Mouse (Mus musculus) naive thymus-derived CD4-positive, alpha-beta T cell, adult 2 months (primary cell): ENCODE data around the gene Sash1.

ENCODE experiments used
- DNase-seq: peaks from one replicate; pipeline ENCODE4 v3.0.0-alpha.2; 2011; ENCODE audit warnings: low read depth

Gene Sash1

DNA sequence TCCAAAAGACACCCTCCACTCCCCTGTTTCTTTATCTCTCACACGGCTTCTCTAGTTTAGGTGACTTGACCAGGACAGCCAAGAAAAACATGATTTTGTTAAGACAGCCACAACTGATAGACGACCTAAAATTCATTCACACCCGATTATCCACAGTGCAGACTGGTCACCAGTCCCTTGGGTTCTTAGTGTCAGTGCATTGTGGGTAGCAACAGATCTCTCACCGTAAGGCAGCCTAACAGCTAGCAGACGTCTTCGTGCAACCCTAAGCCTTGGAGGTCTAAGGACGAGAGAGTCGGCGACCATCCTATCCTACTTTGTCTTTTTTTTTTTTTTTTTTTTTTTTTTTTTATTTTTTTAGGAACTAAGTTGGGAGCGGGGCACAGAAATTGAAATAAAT lies 34.2 kb downstream of the Sash1 start:
- DNase-seq: no peak

DNA sequence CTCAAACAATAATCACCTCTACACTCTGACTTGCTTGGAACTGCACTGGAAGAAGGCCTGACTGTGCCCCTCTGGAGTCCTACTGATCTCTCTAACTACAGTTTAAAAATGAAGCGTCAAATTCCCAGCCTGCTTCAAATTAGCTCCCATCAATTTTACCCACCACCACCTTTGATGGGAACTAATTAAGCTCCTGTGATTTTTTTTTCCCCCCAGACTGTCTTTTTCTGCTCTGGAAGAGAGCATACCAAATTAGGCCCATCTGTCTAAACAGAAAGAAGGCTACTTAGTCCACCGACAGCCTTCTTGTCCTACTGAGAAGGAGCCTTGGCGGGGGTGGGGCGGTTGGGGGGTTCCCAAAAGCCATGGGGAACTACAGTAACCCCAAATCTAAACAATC lies 37.9 kb downstream of the Sash1 start:
- no peak for DNase-seq

DNA sequence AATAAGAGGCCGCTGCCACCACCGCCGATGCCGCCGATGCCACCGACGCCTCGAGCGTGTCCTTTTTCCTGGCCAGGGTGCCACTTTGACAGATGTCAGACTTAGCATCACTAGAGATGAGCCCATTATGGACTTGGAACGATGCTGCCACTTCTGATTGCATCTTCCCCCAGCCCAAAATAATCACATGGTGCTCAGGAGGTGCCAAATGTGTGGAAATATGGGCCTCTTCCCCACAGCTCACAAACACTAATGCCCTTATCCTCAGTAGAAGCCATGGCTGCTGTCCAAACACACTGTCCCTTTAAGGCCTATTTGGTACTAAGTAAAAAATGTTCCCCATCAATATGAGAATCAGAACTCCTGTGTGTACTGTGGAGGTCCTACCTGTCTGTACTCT lies 39.6 kb downstream of the Sash1 start:
- no peak for DNase-seq

DNA sequence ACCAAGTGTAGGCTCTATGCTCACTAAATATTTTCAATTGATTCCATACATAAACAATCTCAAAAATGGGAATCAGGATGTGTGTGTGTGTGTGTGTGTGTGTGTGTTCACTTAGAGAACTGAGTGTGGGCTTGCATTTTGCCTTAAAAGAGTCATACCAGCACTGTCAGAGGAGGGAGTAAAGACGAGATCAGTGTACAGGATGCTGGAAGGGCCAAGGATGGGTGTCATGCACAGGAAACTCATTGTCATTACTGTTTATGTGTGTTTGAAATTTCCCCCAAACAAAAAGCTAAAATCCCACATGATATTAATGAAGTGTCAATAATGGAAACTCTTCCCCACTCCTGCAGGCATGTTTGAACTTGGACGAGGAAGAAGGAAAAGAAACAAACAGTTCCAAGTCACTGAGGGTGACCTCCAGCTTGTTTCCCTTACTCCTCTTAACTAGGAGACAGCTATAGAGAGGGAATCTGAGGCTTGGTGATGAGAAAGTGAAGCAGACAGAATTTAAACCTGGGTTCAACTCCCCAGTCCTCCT lies 40.6 kb downstream of the Sash1 start:
- DNase-seq: no peak

DNA sequence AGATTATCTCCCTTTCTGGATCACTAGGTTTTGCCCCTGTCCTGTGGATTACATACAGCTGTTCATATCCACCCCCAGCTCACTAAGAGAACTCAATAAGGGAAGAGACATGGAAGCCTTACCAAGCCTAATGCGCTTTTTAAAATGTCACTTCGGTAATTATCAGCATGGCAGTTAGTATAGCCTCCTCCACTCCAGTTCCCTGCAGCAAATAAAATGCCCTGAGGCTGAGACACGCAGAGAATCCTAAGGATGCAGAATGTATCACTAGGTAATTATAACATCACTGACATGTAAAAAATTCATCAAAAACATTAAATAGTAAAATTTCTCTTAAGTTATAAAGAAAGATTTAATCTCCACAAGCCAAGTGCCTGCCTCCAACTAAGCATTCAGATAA lies 45.9 kb downstream of the Sash1 start:
- DNase-seq: no peak

DNA sequence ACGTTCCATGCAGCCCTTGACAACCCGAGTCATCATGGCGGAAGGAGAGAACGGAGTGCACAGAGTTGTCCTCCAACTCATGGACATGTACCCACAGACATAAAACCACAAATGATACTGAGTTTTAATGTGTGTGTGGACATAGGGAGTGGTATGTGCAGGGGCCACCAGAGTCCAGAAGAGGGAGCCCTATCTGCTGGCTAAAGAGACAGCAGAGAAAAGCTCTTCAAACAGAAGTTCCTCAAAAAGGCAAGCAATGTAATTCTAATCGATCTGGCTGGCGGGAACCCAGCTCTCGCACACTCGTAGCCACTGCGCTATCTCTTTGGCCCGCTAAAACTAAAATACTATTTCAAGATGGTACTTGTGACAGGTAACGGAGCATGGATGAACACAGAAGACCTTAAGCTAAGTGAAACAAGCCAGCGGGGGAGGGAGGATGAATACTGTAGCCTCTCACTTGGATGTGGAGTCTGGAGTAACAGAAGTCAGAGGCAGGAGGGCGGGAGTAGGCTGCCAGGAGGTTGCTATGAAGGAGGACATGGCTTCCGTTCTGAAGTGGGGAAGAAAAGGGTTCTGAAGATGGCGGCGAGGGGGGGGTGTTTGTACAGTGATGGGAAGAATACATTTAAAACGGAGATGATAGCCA lies 51.9 kb downstream of the Sash1 start:
- no peak for DNase-seq

DNA sequence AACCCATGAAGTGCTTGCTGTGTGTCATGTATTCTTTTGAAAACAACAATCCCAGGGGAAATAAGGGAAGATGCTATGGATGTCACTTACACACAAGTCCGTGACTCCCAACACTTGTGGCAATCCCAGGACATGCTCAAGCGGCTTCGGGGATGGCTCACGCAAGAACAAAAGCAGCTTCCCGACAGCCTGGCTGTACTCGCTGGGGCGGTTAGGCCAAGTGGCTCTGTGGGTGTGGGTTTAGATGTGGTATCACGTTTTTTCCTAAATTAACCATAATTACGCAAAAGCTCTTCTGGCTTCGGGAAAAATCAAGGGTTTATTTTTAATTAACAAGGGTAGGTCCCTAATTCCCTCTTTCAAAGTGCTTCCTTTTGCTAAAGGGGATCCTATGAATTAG lies 59.6 kb downstream of the Sash1 start:
- no peak for DNase-seq

DNA sequence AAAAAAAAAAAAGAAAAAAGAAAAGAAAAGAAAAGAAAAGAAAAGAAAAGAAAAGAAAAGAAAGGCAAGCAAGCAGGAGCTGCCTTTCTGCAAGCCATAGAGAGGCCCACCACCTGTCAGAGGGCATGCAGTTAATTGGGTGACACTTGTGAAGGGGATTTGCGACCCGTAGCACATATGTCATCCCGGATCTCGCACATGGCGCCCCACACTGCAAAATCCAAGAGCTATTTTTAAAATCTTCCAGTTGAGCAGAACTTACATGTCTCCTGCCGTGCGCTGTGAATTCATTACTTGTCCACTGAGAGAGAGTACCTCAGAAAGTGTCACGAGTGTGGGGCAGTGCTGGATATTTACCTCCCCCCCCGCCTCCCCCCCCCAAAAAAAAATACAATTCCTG lies 60.0 kb downstream of the Sash1 start:
- no peak for DNase-seq

DNA sequence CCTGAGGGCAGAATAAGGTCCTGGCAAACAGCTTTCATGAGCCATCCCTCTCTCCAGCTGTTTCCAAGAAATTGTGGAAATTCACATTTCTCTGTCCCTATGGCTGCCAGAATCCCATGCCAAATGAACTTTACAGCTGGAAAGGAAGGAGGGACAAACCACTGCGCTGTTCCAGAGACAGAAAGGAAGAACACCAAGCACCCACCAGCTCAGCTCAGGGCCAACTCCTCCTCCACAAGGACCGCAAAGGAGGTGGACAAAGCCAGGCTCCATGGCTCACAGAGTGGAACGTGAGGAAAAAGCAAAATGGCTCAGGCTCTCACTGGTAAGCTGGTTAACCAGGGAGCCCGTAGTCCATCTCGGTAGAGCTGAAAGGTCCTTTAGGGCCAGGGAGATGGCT lies 67.8 kb downstream of the Sash1 start:
- DNase-seq: no peak

DNA sequence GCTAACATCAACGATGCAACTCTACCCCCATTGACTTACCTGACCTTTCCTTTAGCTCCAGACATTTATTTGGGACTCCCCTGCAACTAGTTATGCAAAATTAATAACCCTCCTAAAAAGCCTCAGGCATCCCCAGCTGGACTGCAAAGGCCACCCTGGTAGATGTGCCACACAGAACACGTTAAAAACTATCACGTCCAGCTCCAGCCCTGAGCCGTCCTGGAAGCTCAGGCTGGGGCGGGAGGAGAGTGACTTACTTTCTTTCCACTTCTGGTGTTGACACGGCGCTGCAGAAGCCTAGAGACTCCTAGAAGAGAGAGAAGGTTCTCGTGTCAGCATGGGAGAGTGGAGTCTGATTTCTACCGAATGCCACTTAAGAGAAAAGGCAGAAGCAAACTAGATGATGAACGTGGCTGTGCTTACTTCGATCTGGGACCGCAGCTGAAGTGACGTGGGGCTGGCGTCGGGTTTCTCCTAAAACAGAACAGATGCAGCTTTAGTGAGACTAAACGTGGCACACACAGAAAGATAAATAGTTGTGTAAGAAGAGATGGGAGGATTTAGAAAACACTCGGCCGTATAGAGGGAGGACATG lies 71.8 kb downstream of the Sash1 start:
- no peak for DNase-seq

DNA sequence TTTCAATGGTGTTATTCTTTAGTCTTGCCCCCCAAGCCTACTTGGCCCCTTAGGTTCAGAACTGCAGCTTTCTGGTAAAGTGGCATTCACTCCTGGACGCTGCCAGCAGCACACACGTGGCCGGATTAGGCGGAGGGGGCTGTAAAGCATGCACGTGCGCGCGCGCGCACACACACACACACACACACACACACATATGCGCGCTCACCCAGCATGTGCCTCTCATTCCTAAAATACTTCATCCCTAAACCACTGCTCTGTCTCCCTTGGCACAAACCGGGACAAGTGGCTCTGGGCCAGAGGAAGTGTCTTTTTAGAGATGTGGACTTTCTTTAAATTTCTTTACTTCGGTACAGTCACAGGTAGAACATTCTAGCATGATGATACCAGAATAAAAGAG lies 72.6 kb downstream of the Sash1 start:
- no peak for DNase-seq

DNA sequence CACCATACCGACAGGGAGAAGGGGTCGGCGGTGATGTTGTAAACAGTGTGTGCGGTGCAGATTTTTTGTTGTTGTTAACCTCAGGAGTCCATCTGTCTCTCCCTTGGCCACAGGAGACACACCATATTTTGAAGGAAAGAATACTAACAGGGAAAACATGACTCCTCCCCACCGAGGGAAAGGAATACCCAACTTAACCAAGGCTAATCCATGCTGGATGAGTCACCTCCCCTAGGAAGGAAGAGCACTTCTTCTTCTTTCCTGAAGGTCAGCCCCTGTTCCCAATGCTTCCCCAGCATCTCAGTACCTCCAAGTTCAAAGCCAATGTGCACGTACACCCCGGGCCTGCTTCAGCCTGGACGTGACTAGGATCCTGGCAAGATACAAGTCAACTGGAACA lies 73.1 kb downstream of the Sash1 start:
- no peak for DNase-seq

DNA sequence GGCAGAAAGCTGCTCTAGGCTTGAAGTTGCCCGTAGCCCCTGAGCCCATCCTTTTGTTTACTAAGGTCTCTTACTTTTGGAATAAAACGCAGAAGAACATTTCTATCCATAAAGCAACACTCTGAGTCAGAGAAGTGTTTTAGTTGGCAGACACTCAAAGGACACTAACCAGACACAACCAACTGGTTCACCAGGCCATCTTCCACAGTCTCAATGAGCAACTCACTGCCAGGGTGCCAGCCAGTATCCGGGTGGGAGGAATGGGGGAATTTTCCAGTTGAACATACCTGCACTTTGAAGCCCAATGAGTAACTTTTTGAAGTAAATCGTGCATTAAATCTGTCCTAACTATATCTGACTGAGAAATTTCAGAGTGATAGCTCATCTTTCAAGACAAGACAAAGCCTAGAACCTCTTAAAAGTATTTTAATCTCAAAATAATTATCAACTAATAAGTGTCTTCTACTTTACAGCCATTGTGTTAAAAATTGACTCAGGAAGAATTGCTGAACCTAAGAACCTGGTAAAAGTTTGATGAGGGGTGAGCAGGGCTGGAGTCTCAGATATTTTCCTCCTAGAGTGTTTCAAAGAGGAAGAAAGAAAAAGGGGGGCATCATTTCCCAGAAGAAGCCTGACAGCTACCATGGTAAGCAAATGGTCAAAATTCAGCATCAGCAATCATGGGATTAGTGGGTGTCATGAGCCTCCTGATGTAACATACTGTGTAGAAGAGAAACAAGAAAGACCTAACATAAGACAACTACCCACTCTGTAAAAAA lies 74.4 kb downstream of the Sash1 start:
- no peak for DNase-seq

DNA sequence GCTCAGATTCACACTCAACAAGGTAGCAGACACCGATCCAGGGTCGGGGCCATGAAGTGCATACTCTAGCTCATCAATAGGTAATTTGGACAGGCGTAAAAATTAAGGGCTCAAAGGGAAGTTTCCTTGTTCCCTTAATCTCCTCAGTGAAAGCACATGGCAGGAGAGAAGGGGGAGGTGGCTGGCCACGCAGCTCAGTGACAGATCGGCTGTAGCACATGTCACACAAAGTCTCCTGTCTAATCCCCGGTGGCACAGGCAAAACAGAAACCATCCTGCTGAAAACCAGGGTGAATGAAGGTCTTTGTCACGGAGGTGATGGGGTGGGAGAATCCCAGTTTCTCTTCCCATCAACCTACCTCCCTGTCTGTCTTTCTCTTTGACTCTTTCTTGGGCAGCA lies 75.4 kb downstream of the Sash1 start:
- DNase-seq: no peak

DNA sequence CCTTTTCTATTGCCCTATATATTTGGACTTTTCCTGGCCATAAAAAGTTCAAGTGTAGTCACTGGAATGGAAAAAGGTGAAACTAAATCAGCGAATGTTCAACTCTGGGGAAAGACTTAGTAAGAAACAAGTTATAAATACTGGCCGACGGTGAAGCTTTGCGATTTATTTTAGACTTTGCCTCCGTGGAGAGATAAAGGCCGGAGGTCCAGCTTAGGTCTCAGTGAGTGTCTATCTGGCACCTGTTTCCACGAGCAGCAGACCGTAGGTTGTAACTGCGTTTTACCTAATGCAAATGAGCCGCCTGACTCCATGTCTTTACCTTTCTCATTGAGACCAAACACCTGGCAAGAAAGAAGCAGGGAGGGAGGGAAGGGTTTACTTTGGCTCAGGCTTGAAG lies 77.5 kb downstream of the Sash1 start:
- DNase-seq: no peak

DNA sequence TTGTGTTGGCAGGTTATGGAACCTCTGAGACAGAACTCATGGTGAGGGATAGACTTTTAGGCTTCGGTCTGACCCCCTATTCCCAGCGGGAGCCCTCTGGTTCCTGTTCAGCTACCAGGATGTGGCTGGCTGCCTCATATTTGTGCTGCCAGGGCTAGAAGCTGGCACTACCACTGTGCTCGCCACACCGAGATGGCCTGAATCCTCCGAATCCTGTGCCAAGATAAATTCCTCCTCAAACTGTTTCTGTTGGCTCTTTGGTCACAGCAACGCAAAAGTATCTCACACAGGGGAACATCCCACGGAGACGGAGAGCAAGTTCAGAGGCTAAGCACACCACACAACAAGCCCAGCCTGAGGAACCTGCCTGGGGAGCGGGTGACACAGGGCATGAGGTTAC lies 78.3 kb downstream of the Sash1 start:
- no peak for DNase-seq

DNA sequence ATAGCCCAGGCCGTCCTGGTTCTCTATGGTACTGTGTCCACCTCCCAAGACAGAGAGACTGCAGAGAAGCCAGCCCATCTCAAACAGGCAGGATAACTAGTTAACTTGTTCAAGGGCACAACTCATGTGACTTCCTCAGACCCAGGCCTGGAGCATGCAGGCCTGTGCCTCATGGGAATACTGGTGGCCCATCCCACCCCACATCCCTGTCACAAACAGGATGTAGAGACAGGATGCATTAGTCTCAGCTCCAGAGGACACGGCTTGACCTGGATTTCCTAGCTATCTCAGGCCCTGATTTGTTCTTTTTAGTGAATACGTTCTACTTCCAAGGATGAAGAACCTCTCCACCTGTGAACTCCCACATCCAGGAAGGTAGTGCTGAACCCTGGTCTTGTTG lies 80.5 kb downstream of the Sash1 start:
- no peak for DNase-seq

DNA sequence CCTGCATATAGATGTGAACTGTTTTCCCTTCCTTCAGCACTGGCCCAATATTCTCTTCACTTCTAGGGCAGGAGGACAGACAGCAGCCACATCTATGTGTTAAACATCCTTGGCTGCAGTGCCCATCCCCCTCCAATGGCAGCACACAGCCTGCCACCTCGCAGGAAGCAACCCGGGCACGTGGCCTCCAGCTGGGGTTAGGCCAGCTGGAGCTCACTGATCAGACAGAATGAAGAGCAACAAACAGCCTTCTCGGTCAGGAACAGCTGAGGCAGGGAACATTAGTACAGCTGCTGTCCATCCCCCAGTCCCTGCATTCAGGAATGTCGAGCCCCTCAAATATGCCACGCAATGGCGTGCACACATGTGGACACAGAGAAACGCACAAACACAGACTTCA lies 81.6 kb downstream of the Sash1 start:
- peak; percentile 5 for DNase-seq

DNA sequence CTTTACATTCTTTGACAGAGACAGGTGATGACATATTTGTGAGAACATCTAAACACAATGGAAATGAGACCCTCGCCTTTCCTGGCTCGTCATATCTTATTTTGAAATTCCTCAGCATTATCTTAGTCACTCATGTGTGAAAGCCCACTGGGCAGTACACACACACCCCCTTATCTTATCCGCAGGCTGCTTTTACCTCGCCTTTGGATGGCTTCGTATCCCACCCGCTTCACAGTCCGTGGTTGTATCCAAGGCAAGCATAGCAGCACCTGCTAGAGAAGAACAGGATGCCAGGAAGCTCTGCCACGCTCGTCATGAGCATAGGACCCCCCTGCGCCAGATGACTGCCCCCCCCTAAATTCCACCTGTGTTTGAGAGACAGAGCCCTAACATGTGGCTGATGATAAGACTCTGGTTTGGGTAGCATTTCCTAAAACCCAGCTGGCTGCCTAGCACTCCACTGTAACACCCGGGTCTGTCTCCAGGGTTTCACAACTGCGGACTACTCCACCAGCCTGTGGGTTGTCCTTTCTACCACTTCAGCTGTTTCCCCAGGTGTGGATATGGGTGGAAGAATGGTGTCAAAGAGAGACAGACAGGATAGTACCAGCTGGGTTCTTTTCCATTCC lies 84.0 kb downstream of the Sash1 start:
- DNase-seq: no peak

DNA sequence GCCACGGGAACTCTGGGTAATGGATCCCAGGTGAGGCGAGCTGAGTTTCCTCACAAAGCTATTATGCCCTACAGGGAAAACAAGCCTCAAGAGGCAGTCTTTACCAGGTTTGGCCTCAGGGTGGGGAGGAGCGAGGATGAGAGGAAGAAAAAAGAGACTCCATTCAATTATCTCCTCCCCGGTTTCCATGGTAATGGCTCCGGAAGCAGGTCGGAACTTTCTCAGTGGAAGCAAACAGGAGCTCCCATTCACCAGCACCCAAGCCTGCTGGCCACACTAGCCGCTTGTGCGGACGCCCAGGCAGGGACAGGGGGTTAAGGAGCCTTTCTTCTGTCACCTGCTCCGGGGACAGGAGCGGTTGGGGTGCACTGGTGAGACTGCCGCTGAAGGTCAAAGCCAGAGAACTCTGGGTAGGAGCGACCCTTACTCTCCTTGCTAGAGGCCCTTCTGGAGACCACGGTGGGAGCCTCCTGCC lies 84.7 kb downstream of the Sash1 start:
- DNase-seq: no peak

DNA sequence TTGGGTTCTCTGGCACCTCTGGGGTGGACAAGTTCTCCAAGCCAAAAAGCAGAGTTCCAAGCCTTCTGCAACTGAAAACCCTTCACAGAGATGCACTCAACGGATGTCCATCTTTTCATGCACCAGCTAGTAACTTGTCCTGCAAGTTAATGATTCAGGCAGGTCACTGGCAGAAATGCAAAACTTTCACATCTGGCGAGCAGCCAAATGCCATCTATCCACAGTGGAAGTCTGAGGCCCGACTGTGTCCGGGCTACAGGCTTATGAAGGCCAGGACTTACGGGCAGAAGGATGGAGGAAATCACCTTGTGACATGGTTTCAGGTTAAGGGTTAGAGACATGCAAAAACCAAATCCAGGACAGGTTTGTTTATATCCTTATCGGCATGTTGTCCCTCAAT lies 88.0 kb downstream of the Sash1 start:
- no peak for DNase-seq

DNA sequence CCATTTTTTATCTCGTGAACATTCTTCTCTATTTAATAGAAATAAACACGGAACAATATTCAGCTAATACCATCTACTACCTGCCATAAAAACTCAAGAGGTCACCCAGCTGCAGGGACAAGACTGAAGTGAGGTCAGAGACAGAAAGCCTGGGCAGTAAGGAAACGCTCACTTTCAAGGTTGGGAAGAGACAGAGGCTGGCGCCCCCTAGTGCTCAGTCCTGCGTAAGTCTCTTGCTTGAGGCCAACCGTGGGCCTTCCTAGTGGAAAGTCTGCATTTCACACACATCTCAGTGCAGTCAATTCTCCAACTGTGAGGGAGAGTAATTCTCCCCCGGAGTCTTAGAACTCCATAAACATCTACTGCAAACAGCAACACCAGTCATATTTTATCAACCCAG lies 90.5 kb downstream of the Sash1 start:
- peak; percentile 46 for DNase-seq

DNA sequence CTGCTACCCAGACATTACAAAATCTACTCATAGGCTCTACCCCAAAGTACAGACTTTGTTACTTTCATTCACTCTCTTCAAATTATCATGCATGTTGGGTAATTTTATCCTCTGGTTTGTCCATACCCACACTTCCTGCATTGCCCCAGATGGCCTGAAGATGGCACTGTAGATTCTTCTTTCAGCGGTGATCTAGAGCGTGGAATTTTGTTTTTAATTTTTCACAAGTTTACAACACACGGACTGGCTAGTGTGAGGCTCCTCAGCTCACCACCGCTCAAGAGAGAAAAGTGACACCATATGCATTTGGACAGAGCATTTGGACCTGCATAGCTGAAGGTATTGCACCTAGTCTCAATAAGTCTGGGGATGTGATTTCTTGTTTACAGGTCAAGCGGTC lies 93.5 kb downstream of the Sash1 start:
- DNase-seq: peak; percentile 28
